Comparison of ENCODE assay signal across 11 mouse cellular contexts in genomic region chrX:142804596-142804995, GRCm38 (mm10).
A peak's percentile ranks its signal among the peaks of the same experiment; 100 is the strongest.
DNase-seq lines count a peak whose midpoint lies in the region; ATAC-seq and TF ChIP-seq lines count a peak whose summit lies in the region.
"Had no signal": no experiment of that assay in that cellular context is flagged by ENCODE, and none has a peak within 500 bp of the region (broad histone marks: within the 10 kb centered on the region; RNA-seq: fewer than 3 reads in every experiment).

No protein-coding gene starts in this region.

- no peak overlapping the region for H3K4me2 ChIP-seq in hindbrain, postnatal 0 days (ENCODE audit: low read depth, low read length)
- H3K4me2 ChIP-seq in hindbrain, embryonic 11.5 days (replicated peaks; ENCODE audit: low read depth, low read length), result no peak overlapping the region
- H3K4me2 ChIP-seq in stomach, postnatal 0 days (replicated peaks; ENCODE audit: low read depth), result no peak overlapping the region
- H3K4me2 ChIP-seq: embryonic facial prominence, embryonic 12.5 days had no signal

- H3K4me3 ChIP-seq in hindbrain, postnatal 0 days (ENCODE audit: low read length), result no peak overlapping the region
- no peak overlapping the region for H3K4me3 ChIP-seq in hindbrain, embryonic 11.5 days (ENCODE audit: low read depth, low read length)
- no peak overlapping the region for H3K4me3 ChIP-seq in lung, adult 2 months (replicated peaks; ENCODE audit: extremely low read depth, low read depth, low read length)
- no peak overlapping the region for H3K4me3 ChIP-seq in stomach, postnatal 0 days (ENCODE audit: low read depth, low read length)
- H3K4me3 ChIP-seq: embryonic facial prominence, embryonic 12.5 days; left cerebral cortex, adult 2 months; myocyte had no signal

- no peak for TF ChIP-seq CTCF in hindbrain, postnatal 0 days (IDR thresholded peaks at IDR 0.05; ENCODE audit: low read depth)
- no peak for TF ChIP-seq CTCF in lung, adult 2 months (IDR thresholded peaks at IDR 0.05; ENCODE audit: insufficient read depth, low read length)
- TF ChIP-seq CTCF in stomach, postnatal 0 days (IDR thresholded peaks at IDR 0.05; ENCODE audit: low read depth), result no peak

- no peaks in the 10 kb centered on the region for H3K27me3 ChIP-seq in hindbrain, postnatal 0 days (ENCODE audit: insufficient read depth, low read length)
- no peaks in the 10 kb centered on the region for H3K27me3 ChIP-seq in hindbrain, embryonic 11.5 days (ENCODE audit: control insufficient read depth, insufficient read depth, low read length)
- no peaks in the 10 kb centered on the region for H3K27me3 ChIP-seq in stomach, postnatal 0 days (ENCODE audit: control insufficient read depth, insufficient read depth, low read length)
- H3K27me3 ChIP-seq: embryonic facial prominence, embryonic 12.5 days had no signal

- H3K4me1 ChIP-seq in hindbrain, postnatal 0 days (ENCODE audit: insufficient read depth, low read length), result no peaks in the 10 kb centered on the region
- H3K4me1 ChIP-seq in hindbrain, embryonic 11.5 days (replicated peaks; ENCODE audit: control insufficient read depth, insufficient read depth, low read length), result no peaks in the 10 kb centered on the region
- H3K4me1 ChIP-seq in lung, adult 2 months (ENCODE audit: control insufficient read depth, insufficient read depth, low read length), result no peaks in the 10 kb centered on the region; the same call in 1 of the 2 replicates
- H3K4me1 ChIP-seq in stomach, postnatal 0 days (replicated peaks; ENCODE audit: control insufficient read depth, insufficient read depth), result no peaks in the 10 kb centered on the region
- H3K4me1 ChIP-seq: embryonic facial prominence, embryonic 12.5 days had no signal

- no peaks in the 10 kb centered on the region for H3K36me3 ChIP-seq in hindbrain, postnatal 0 days (ENCODE audit: insufficient read depth, low read length)
- H3K36me3 ChIP-seq in hindbrain, embryonic 11.5 days (ENCODE audit: control insufficient read depth, insufficient read depth, low read length), result no peaks in the 10 kb centered on the region
- H3K36me3 ChIP-seq in stomach, postnatal 0 days (ENCODE audit: control insufficient read depth, insufficient read depth, low read length), result no peaks in the 10 kb centered on the region
- H3K36me3 ChIP-seq: embryonic facial prominence, embryonic 12.5 days had no signal

- peak; percentile 79 for DNase-seq in hindbrain, postnatal 0 days (ENCODE audit: low spot score)
- DNase-seq in hindbrain, embryonic 11.5 days (ENCODE audit: low spot score), result no peak
- DNase-seq in Muller cell, postnatal 12 days (ENCODE audit: inconsistent ontology term), result peak; percentile 81
- peak; percentile 59 to 66 for DNase-seq in adrenal gland, postnatal 36 days
- peak; percentile 42 to 52 for DNase-seq in layer of hippocampus, adult 8-10 months (ENCODE audit: low spot score in 2 of 2)
- no peak for DNase-seq in lung, adult 2 months
- DNase-seq in stomach, postnatal 0 days (ENCODE audit: low spot score), result no peak
- DNase-seq: gastrocnemius, postnatal 10 days had no signal

- no peak overlapping the region for H3K9ac ChIP-seq in hindbrain, postnatal 0 days (replicated peaks; ENCODE audit: low read length)
- H3K9ac ChIP-seq in hindbrain, embryonic 11.5 days (ENCODE audit: low read depth, low read length), result no peak overlapping the region
- no peak overlapping the region for H3K9ac ChIP-seq in stomach, postnatal 0 days (ENCODE audit: low read length)
- H3K9ac ChIP-seq: embryonic facial prominence, embryonic 12.5 days had no signal

- TF ChIP-seq POLR2A in lung, adult 2 months (IDR thresholded peaks at IDR 0.05; ENCODE audit: borderline replicate concordance, extremely low read depth, low read depth, low read length), result no peak

- TF ChIP-seq EP300 in stomach, postnatal 0 days (optimal IDR thresholded peaks at IDR 0.05), result no peak

- no peak overlapping the region for H3K27ac ChIP-seq in hindbrain, postnatal 0 days
- no peak overlapping the region for H3K27ac ChIP-seq in hindbrain, embryonic 11.5 days (ENCODE audit: low read depth, low read length)
- H3K27ac ChIP-seq in stomach, postnatal 0 days (replicated peaks), result no peak overlapping the region
- H3K27ac ChIP-seq: embryonic facial prominence, embryonic 12.5 days; left cerebral cortex, adult 2 months had no signal

- ATAC-seq in hindbrain, postnatal 0 days, result peak; percentile 65; the same call in 1 of the 2 replicates
- ATAC-seq in hindbrain, embryonic 11.5 days (ENCODE audit: low FRiP score), result no peak
- ATAC-seq in stomach, postnatal 0 days (ENCODE audit: low FRiP score, low TSS enrichment), result no peak

- no peaks in the 10 kb centered on the region for H3K9me3 ChIP-seq in hindbrain, postnatal 0 days (ENCODE audit: low read length)
- H3K9me3 ChIP-seq in hindbrain, embryonic 11.5 days (ENCODE audit: control insufficient read depth, low read length), result no peaks in the 10 kb centered on the region
- no peaks in the 10 kb centered on the region for H3K9me3 ChIP-seq in stomach, postnatal 0 days (ENCODE audit: control insufficient read depth, low read length)
- H3K9me3 ChIP-seq: embryonic facial prominence, embryonic 12.5 days had no signal

- 59% methylated on average over 3 of the region's 3 CpGs for WGBS in hindbrain, postnatal 0 days
- WGBS in hindbrain, embryonic 11.5 days, result 90% methylated on average over 3 of the region's 3 CpGs
- 69% methylated on average over 3 of the region's 3 CpGs for WGBS in lung, adult 2 months
- WGBS in stomach, postnatal 0 days, result 79% methylated on average over 3 of the region's 3 CpGs

Comparison
In these comparisons a context has a peak if more than half of its experiments do, and no peak if none do; other contexts are left out.
1. DNase-seq: peak in hindbrain, postnatal 0 days (single experiment), Muller cell, postnatal 12 days (single experiment), adrenal gland, postnatal 36 days (2 of 2) and layer of hippocampus, adult 8-10 months (2 of 2); none in hindbrain, embryonic 11.5 days (single experiment), lung, adult 2 months (single experiment) and stomach, postnatal 0 days (single experiment).